Mouse (Mus musculus) thymus, adult 2 months (tissue): ENCODE results near the gene Lrrc4c.

Experiments used
- CTCF ChIP-seq: fragments of 200-500 bp; IDR thresholded peaks from 2 replicates; pipeline ENCODE4 v1.5.1; 2012; ENCODE audit warnings: mild to moderate bottlenecking, control low read depth, low read length, moderate library complexity, borderline replicate concordance; ENCODE audit not compliant: control insufficient read depth, poor library complexity, insufficient read depth; ENCODE audit errors: extremely low read depth
- POLR2A ChIP-seq: fragments of 200-500 bp; IDR thresholded peaks from 2 replicates; pipeline ENCODE4 v1.6.1; 2012; ENCODE audit warnings: mild to moderate bottlenecking, low read length, control low read depth, moderate library complexity; ENCODE audit not compliant: control insufficient read depth, poor library complexity, insufficient read depth; ENCODE audit errors: extremely low read depth

DNA sequence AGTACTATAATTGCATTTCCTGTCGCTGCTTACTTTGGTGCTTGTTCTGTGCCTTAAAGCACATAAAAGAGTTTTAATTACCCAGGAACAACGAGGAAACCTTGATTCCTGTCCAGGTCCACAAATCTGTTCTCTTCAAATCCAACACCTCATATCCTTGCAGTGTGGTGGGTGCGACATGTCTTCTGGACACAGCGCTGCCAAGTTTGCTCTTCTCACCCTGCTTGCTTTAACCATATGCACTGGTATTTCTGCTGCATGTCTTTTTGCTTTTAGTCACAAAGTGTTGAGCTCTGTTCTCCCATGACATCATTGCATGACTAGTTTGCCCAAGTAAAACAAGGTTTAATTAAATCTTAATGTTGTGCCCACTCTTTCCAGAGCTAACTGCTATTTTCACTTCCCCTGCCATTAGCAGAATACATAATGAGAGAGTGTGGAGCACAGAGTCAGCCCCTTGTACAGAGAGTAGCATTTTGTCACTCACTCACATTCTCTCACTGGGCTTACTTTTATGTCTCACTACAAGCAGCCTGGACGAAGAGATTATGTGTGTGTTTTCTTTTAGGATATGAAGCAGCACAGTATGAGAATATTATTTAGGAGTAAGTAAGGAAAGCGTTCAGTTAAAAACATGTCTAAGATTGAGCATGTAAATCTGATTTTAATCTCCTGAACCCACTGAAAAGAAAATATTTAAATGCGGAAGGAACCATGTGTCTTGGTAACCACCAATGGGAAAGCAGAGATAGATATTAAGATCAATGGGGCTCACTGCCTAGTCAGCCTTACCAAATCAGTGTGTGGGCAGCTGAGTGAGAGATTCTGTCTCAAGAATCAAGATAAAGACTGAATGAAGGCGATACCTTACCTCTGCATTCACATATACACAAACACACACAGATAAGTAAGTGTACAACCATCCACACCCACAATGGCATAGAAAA is 1096.7 kb downstream of the Lrrc4c start:
- TF ChIP-seq POLR2A, result no peak
- no peak for TF ChIP-seq CTCF
